Mouse (Mus musculus): ENCODE data around the gene Prex1. TPM values are rescaled to one million over a fixed set of nuclear protein-coding genes. Genes with fewer than 3 reads are reported as not detected.
A peak's percentile ranks its signal among the peaks of the same experiment; 100 is the strongest.
"Not testable (repeated sequence)": the region's sequence is repeated elsewhere in the genome, so short reads cannot be mapped to it uniquely, and the experiment has no call there.

Gene Prex1
- polyA plus RNA-seq, 1 experiment from 2014 or later = 28.5 TPM

DNA sequence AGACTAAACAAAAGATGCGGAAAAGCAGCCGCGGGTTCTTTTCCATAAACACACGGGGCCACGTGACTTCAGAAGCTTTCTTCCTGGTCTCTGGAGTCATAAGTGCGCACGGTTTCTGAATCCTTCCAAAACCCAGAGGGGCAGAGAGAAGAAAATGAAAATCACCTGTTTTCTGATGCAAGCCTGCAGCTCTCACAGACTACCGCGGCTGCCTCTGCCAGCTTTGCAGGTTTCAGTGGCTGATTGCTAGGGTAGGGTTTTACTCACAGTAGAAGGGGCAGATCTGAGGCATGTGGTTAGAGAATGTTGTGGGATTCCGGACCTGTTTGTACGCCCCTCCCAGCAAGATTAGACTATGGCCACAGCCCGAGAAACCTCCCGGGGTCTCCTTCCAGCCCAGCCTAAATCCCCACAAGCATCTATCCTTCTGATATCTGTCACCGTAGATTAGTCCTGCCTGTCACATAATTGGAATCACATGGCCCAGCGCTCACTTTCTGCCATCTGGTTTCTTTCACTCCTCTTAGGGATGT is 21.9 kb upstream of the Prex1 start:
- ATAC-seq (ENCODE audit: low read depth) = no peak
- peaks cover 5% of the 10 kb centered on the region for H3K4me1 ChIP-seq (replicated peaks)
- WGBS = 48% methylated on average over 15 of the region's 15 CpGs
- no peak overlapping the region for H3K9ac ChIP-seq
- no peaks in the 10 kb centered on the region for H3K9me3 ChIP-seq
- no peaks in the 10 kb centered on the region for H3K27me3 ChIP-seq
- H3K36me3 ChIP-seq = no peaks in the 10 kb centered on the region
- H3K4me2 ChIP-seq = no peak overlapping the region
- H3K27ac ChIP-seq (replicated peaks) = 0 out of 2 replicates have a peak overlapping the region, but pooled peaks have one; percentile 2
- no peak overlapping the region for H3K4me3 ChIP-seq

DNA sequence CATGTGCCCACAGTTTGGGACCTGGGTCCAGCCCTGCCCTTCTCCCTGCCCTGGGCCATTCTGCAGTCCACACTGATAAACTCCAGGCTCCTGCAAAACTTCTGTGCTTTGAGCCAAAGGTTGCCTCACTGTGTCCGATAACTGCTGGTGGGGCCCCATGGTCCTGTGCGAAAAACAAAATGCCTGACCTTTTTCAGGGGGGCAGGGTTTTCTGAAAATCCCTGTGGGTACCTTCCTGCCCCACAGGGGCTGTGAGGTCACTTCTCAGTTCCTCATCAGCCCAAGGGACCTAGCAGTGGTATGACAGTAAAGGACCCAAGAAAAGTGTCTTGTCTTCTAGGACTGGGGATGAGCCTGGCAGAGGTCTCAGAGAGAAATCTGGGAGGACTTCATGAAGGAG is 19.2 kb upstream of the Prex1 start:
- H3K4me1 ChIP-seq (replicated peaks) = peaks cover 27% of the 10 kb centered on the region
- no peaks in the 10 kb centered on the region for H3K36me3 ChIP-seq
- no peak overlapping the region for H3K27ac ChIP-seq (replicated peaks)
- H3K9ac ChIP-seq = no peak overlapping the region
- H3K4me3 ChIP-seq = no peak overlapping the region
- H3K27me3 ChIP-seq = no peaks in the 10 kb centered on the region
- no peak for ATAC-seq (ENCODE audit: low read depth)
- H3K9me3 ChIP-seq = no peaks in the 10 kb centered on the region
- WGBS = 88% methylated on average over 2 of the region's 2 CpGs
- no peak overlapping the region for H3K4me2 ChIP-seq

DNA sequence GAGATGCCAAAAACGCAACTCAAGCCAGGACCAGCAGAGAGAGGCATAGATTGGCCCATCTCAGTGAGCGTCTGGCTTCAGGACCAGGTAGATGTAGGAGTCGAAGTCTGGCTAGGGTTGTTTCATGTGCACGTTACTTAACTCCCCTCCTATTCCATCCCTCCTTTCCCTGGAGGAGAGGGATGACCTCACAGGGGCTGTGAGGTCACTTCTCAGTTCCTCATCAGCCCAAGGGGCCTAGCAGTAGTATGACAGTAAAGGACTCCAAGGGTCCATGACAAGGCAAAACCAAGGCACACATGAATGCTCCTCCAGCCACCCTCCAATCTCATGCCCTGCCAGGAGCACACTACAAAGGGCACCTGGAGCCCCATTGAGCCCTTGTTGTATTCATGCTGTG is 18.5 kb upstream of the Prex1 start:
- H3K4me3 ChIP-seq = no peak overlapping the region
- H3K27me3 ChIP-seq = no peaks in the 10 kb centered on the region
- H3K9me3 ChIP-seq = no peaks in the 10 kb centered on the region
- H3K4me2 ChIP-seq = no peak overlapping the region
- H3K4me1 ChIP-seq (replicated peaks) = peaks cover 33% of the 10 kb centered on the region
- no peak for ATAC-seq (ENCODE audit: low read depth)
- no peaks in the 10 kb centered on the region for H3K36me3 ChIP-seq
- WGBS = 87% methylated on average over 4 of the region's 4 CpGs
- no peak overlapping the region for H3K27ac ChIP-seq (replicated peaks)
- H3K9ac ChIP-seq = no peak overlapping the region

- WGBS = 90% methylated on average over 1 of the region's 1 CpGs
Observed at GRCm38 (mm10) chr2:166731102-166731883, 17.7 kb upstream of the Prex1 start.

GRCm38 (mm10) chr2:166730567-166730915 is 16.9 kb upstream of the Prex1 start:
- Histone ChIP-seq H3K4me2 (peak overlapping the region; percentile 6; the same call in 1 of the 2 replicates), H3K9ac (peak overlapping the region; percentile 4; the same call in 1 of the 2 replicates)

More at GRCm38 (mm10) chr2:166731102-166731883, 17.7 kb upstream of the Prex1 start:
- not testable (repeated sequence) for H3K9ac ChIP-seq; H3K4me3 ChIP-seq; H3K4me2 ChIP-seq; H3K27me3 ChIP-seq; H3K9me3 ChIP-seq; ATAC-seq (ENCODE audit: low read depth); H3K36me3 ChIP-seq
- H3K4me1 ChIP-seq (replicated peaks) = peaks cover 42% of the 10 kb centered on the region
- 0 out of 2 replicates have a peak overlapping the region, but pooled peaks have one; percentile 83 for H3K27ac ChIP-seq (replicated peaks)

GRCm38 (mm10) chr2:166729656-166730566 is 16.3 kb upstream of the Prex1 start:
- H3K4me2 ChIP-seq = peak overlapping the region; percentile 6; the same call in 1 of the 2 replicates
- peak overlapping the region; percentile 4; the same call in 1 of the 2 replicates for H3K9ac ChIP-seq
- peak; percentile 48 for ATAC-seq (ENCODE audit: low read depth)
- WGBS = 7% methylated on average over 19 of the region's 19 CpGs
- H3K4me3 ChIP-seq = no peak overlapping the region
- no peaks in the 10 kb centered on the region for H3K9me3 ChIP-seq
- H3K36me3 ChIP-seq = no peaks in the 10 kb centered on the region
- H3K4me1 ChIP-seq (replicated peaks) = peaks cover 46% of the 10 kb centered on the region
- no peaks in the 10 kb centered on the region for H3K27me3 ChIP-seq
- peak overlapping the region; percentile 83 for H3K27ac ChIP-seq (replicated peaks)

More at GRCm38 (mm10) chr2:166730567-166730915, 16.9 kb upstream of the Prex1 start:
- 46% methylated on average over 6 of the region's 6 CpGs for WGBS
- no peak overlapping the region for H3K4me3 ChIP-seq
- H3K9me3 ChIP-seq = no peaks in the 10 kb centered on the region
- no peak for ATAC-seq (ENCODE audit: low read depth)
- H3K36me3 ChIP-seq = no peaks in the 10 kb centered on the region
- H3K27ac ChIP-seq (replicated peaks) = peak overlapping the region; percentile 83
- H3K4me1 ChIP-seq (replicated peaks) = peaks cover 46% of the 10 kb centered on the region
- no peaks in the 10 kb centered on the region for H3K27me3 ChIP-seq

GRCm38 (mm10) chr2:166729045-166729444 is 15.4 kb upstream of the Prex1 start:
- no peaks in the 10 kb centered on the region for H3K9me3 ChIP-seq
- no peak; the same call in 1 of the 2 replicates for ATAC-seq (ENCODE audit: low read depth)
- H3K4me3 ChIP-seq = no peak overlapping the region
- H3K36me3 ChIP-seq = no peaks in the 10 kb centered on the region
- WGBS = 26% methylated on average over 3 of the region's 3 CpGs
- no peak overlapping the region for H3K9ac ChIP-seq
- H3K4me2 ChIP-seq = no peak overlapping the region
- H3K27me3 ChIP-seq = no peaks in the 10 kb centered on the region
- 0 out of 2 replicates have a peak overlapping the region, but pooled peaks have one; percentile 71 for H3K27ac ChIP-seq (replicated peaks)
- H3K4me1 ChIP-seq (replicated peaks) = peaks cover 46% of the 10 kb centered on the region

DNA sequence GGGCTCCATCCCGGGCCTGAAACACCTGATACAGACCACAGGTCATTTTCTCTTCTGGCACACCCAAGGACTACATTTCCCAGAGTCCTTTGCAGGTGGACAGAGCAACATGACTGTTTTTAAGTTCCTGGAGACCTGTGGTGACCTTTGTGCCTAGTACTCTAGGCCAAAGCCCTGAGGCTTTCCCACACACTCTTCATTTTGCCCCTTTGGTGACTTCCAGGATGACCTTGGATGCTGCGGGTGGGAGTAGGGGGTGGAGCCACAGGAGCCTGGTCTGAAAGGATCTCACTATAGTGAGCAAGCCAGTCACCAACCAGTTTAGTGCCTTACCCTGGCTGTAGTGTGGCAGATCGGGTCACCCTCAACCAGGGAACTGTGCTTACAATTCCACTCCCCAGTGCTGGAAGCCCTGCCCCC is 14.6 kb upstream of the Prex1 start:
- no peaks in the 10 kb centered on the region for H3K36me3 ChIP-seq
- no peak overlapping the region for H3K4me2 ChIP-seq
- H3K27me3 ChIP-seq = no peaks in the 10 kb centered on the region
- H3K4me1 ChIP-seq (replicated peaks) = peaks cover 46% of the 10 kb centered on the region
- no peak overlapping the region for H3K9ac ChIP-seq
- H3K9me3 ChIP-seq = no peaks in the 10 kb centered on the region
- 40% methylated on average over 3 of the region's 3 CpGs for WGBS
- no peak for ATAC-seq (ENCODE audit: low read depth)
- no peak overlapping the region for H3K4me3 ChIP-seq
- peak overlapping the region; percentile 71 for H3K27ac ChIP-seq (replicated peaks)

DNA sequence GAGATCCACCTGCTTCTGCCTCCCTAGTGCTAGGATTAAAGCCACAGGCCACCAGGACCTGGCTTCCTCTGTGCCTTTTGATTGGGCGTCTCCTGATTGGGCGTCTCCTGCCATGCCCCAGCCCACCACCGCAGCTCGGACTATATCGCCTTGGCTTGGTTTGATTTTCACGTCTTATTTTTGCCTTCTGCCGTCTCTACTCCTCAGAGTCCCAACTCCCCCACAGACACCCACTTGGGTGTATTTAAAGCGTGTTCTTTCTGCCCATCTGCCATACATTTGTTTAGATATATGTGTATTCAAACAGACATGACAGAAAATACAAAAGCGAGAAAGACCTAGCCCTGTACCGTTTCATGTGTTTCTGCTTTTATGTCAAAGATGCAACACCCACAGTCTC is 14.2 kb upstream of the Prex1 start:
- 87% methylated on average over 10 of the region's 10 CpGs for WGBS

GRCm38 (mm10) chr2:166726891-166727290 is 13.3 kb upstream of the Prex1 start:
- 0 out of 2 replicates have a peak overlapping the region, but pooled peaks have one; percentile 28 for H3K27ac ChIP-seq (replicated peaks)
- 22% methylated on average over 6 of the region's 6 CpGs for WGBS

More for the DNA sequence above, 14.2 kb upstream of the Prex1 start:
- H3K4me2 ChIP-seq = no peak overlapping the region
- peaks cover 46% of the 10 kb centered on the region for H3K4me1 ChIP-seq (replicated peaks)
- no peaks in the 10 kb centered on the region for H3K9me3 ChIP-seq
- no peak for ATAC-seq (ENCODE audit: low read depth)
- no peak overlapping the region for H3K27ac ChIP-seq (replicated peaks)
- H3K36me3 ChIP-seq = no peaks in the 10 kb centered on the region
- no peak overlapping the region for H3K9ac ChIP-seq
- H3K4me3 ChIP-seq = no peak overlapping the region
- H3K27me3 ChIP-seq = no peaks in the 10 kb centered on the region

DNA sequence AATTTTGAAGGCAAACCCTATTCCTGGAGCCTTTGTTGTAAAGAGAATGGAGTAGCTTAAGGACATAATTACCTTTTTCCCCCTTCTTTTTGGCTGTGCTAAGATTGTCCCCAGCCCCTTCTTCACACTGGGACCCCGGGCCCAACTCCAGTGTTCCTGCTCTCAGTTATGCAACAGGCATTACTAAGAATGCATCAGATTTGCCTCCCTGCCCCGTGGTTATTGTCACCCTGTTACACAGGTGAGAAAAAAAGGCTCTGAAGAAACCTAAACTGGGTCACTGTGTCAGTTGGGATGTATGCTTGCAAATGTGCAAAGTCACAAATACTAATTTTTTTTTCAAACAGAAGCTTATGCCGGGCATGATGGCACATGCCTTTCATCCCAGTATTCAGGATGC is 6.8 kb upstream of the Prex1 start:
- Histone ChIP-seq H3K36me3 (no peaks in the 10 kb centered on the region), H3K9ac (no peak overlapping the region), H3K4me1 (replicated peaks) (no peaks in the 10 kb centered on the region), H3K9me3 (no peaks in the 10 kb centered on the region), H3K4me2 (no peak overlapping the region), H3K4me3 (no peak overlapping the region), H3K27me3 (no peaks in the 10 kb centered on the region), H3K27ac (replicated peaks) (no peak overlapping the region)
- WGBS = 71% methylated on average over 3 of the region's 3 CpGs
- no peak for ATAC-seq (ENCODE audit: low read depth)

More at GRCm38 (mm10) chr2:166726891-166727290, 13.3 kb upstream of the Prex1 start:
- ATAC-seq (ENCODE audit: low read depth) = no peak
- Histone ChIP-seq H3K27me3 (no peaks in the 10 kb centered on the region), H3K9me3 (no peaks in the 10 kb centered on the region), H3K4me2 (no peak overlapping the region), H3K9ac (no peak overlapping the region), H3K4me3 (no peak overlapping the region), H3K4me1 (replicated peaks) (peaks cover 46% of the 10 kb centered on the region), H3K36me3 (no peaks in the 10 kb centered on the region)

DNA sequence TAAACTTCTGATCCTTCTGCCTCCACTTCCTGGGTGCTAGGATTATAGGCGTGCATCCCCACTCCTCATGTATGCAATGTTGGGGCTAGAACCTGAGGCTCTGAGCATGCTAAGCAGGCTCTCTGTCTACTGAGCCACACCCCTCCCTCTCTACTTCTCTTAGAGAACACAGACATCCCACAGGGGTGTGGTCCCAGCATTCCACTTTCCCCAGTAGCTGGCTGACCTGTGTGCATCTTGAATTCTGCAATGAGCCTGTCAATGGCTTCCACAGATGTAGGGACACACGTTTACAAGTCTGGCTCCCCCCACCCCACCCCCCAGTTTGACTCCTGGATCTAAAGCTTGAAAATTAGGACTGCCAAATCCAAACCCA is 6.3 kb upstream of the Prex1 start:
- Histone ChIP-seq H3K27me3 (no peaks in the 10 kb centered on the region), H3K9ac (no peak overlapping the region), H3K4me1 (replicated peaks) (no peaks in the 10 kb centered on the region), H3K4me3 (no peak overlapping the region), H3K27ac (replicated peaks) (no peak overlapping the region), H3K9me3 (no peaks in the 10 kb centered on the region), H3K36me3 (no peaks in the 10 kb centered on the region), H3K4me2 (no peak overlapping the region)
- WGBS = 76% methylated on average over 2 of the region's 2 CpGs
- no peak for ATAC-seq (ENCODE audit: low read depth)

Data from neural tube, embryonic 13.5 days (tissue).